Mouse (Mus musculus) brown adipose tissue, adult 24 weeks (tissue): ENCODE measurements around the gene Gm11569. TPM values are rescaled to one million over a fixed set of nuclear protein-coding genes. Genes with fewer than 3 reads are reported as not detected.
"Not testable (repeated sequence)": the region's sequence is repeated elsewhere in the genome, so short reads cannot be mapped to it uniquely, and the experiment has no call there.

ENCODE experiments used
- H3K27ac ChIP-seq: fragments of 200-500 bp; replicated peaks from 2 replicates; pipeline ENCODE4 v1.5.1; 2012; ENCODE audit warnings: low read depth, mild to moderate bottlenecking, low read length
- H3K4me1 ChIP-seq: fragments of 200-500 bp; 2 replicates; pipeline ENCODE4 v1.6.1; 2012; ENCODE audit warnings: low read length, mixed read lengths; ENCODE audit not compliant: control insufficient read depth, insufficient read depth, insufficient read length
- H3K4me3 ChIP-seq: fragments of 200-500 bp; 2 replicates; pipeline ENCODE4 v1.5.1; 2012; ENCODE audit warnings: low read depth, mild to moderate bottlenecking, low read length, moderate library complexity; ENCODE audit not compliant: insufficient read depth
- polyA plus RNA-seq: library from polyadenylated mRNA; stranded (reverse); fragments of >200 nt; gene quantifications from 2 replicates; pipeline ENCODE4 v1.2.4, GENCODE M21; 2012; ENCODE audit not compliant: missing spikeins, insufficient read depth, insufficient read length

Gene Gm11569
- not detected in 2 replicates for polyA plus RNA-seq

GRCm38 (mm10) chr11:99798832-99799231 is at the start of gene Gm11569:
Gene Gm11569 (minus strand): TSS chr11:99798932.
- H3K4me3 ChIP-seq, H3K4me1 ChIP-seq, H3K27ac ChIP-seq: not testable (repeated sequence)

- Histone ChIP-seq H3K4me3 (no peak overlapping the region), H3K27ac (no peak overlapping the region), H3K4me1 (no peaks in the 10 kb centered on the region)
Measured at GRCm38 (mm10) chr11:99846746-99847145, 48.0 kb upstream of the Gm11569 start.

- Histone ChIP-seq H3K4me1 (no peaks in the 10 kb centered on the region), H3K27ac (no peak overlapping the region), H3K4me3 (no peak overlapping the region)
Measured at GRCm38 (mm10) chr11:99842185-99842584, 43.5 kb upstream of the Gm11569 start.

- Histone ChIP-seq H3K4me1 (no peaks in the 10 kb centered on the region), H3K4me3 (no peak within 1 kb of the TSS), H3K27ac (no peak within 1 kb of the TSS)
Measured at GRCm38 (mm10) chr11:99837966-99838365, 39.2 kb upstream of the Gm11569 start, which contains the start of gene 2300003K06Rik. Gene 2300003K06Rik (minus strand): TSS chr11:99838066.

DNA sequence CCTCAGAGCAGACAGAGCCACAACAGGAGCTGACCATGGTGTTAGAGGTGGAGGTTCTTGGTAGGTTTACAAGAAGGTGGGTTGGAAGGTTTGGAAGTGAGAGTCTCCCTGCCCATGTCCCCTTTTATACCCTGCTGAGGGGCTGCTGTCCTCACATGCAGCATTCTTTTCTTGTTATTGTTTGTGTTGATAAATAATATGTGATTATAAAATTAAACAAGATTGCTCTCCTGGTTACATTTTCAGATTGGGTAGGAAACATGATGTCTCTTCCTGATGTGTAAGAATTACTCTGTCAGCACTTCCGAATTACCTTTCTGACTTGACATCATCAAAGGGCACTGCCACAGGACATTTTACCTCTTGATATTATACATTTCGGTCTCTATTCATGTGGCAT is 16.8 kb upstream of the Gm11569 start, which contains the start of gene Gm11564:
Gene Gm11564, minus strand, starts transcription at position 101 of the 400 bp plus-strand sequence.
- H3K4me1 ChIP-seq, H3K27ac ChIP-seq, H3K4me3 ChIP-seq: not testable (repeated sequence)

DNA sequence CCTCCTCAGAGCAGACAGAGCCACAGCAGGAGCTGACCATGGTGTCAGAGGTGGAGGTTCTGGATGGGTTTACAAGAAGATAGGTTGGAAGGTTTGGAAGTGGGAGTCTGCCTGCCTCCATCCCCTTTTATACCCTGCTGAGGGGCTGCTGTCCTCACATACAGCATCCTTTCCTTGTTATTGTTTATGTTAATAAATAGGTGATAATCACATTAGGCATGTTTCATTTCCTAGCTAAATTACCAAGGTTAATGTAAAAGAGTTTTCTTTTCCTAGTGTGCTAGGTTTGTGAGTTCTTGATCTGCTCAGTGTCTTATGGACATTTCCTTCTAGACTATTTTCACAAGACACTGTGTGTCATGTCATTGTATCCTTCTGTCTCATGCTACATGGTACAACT is 11.1 kb upstream of the Gm11569 start, which contains the start of gene Krtap4-13:
Gene Krtap4-13, minus strand, starts transcription at position 101 of the 400 bp plus-strand sequence.
- H3K4me1 ChIP-seq, H3K4me3 ChIP-seq, H3K27ac ChIP-seq: not testable (repeated sequence)

DNA sequence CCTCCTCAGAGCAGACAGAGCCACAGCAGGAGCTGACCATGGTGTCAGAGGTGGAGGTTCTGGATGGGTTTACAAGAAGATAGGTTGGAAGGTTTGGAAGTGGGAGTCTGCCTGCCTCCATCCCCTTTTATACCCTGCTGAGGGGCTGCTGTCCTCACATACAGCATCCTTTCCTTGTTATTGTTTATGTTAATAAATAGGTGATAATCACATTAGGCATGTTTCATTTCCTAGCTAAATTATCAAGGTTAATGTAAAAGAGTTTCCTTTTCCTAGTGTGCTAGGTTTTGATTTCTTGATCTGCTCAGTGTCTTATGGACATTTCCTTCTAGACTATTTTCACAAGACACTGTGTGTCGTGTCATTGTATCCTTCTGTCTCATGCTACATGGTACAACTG is 5.6 kb upstream of the Gm11569 start, which contains the start of gene Gm11554:
Gene Gm11554, minus strand, starts transcription at position 101 of the 400 bp plus-strand sequence.
- H3K4me3 ChIP-seq, H3K4me1 ChIP-seq, H3K27ac ChIP-seq: not testable (repeated sequence)

GRCm38 (mm10) chr11:99793367-99793766 is 5.4 kb downstream of the Gm11569 start, which contains the start of gene Gm11596:
Gene Gm11596 (minus strand): TSS chr11:99793467.
- Histone ChIP-seq H3K4me1 (no peaks in the 10 kb centered on the region), H3K4me3 (no peak within 1 kb of the TSS), H3K27ac (no peak within 1 kb of the TSS)

DNA sequence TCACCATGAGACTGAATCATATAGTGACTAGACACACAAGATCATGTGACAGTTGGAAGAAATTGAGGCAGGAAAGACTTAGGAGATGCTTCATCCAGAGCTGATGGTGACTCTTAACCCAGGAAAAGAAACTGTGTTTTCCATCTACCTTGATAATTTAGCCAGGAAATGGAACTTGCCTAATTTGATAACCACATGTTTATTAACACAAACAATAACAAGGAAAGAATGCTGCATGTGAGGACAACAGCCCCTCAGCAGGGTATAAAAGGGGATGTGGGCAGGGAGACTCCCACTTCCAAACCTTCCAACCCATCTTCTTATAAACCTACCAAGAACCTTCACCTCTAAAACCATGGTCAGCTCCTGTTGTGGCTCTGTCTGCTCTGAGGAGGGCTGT is 13.8 kb downstream of the Gm11569 start, which contains the start of gene Krtap4-9:
Gene Krtap4-9, plus strand, starts transcription at position 301 of the 400 bp plus-strand sequence.
- H3K4me3 ChIP-seq, H3K4me1 ChIP-seq, H3K27ac ChIP-seq: not testable (repeated sequence)

GRCm38 (mm10) chr11:99780604-99781003 is 18.1 kb downstream of the Gm11569 start, which contains the start of gene Krtap4-8:
Gene Krtap4-8 (minus strand): TSS chr11:99780704.
- Histone ChIP-seq H3K27ac (no peak within 1 kb of the TSS), H3K4me1 (no peaks in the 10 kb centered on the region), H3K4me3 (no peak within 1 kb of the TSS)

- Histone ChIP-seq H3K27ac (no peak overlapping the region), H3K4me3 (no peak overlapping the region), H3K4me1 (no peaks in the 10 kb centered on the region)
Measured at GRCm38 (mm10) chr11:99778401-99778800, 20.3 kb downstream of the Gm11569 start.

- not testable (repeated sequence) for H3K4me3 ChIP-seq, H3K4me1 ChIP-seq, H3K27ac ChIP-seq
Measured at GRCm38 (mm10) chr11:99772813-99773212, 25.9 kb downstream of the Gm11569 start, which contains the start of gene Gm11595. Gene Gm11595 (minus strand): TSS chr11:99772913.

GRCm38 (mm10) chr11:99768410-99768809 is 30.3 kb downstream of the Gm11569 start:
- H3K4me1 ChIP-seq = no peaks in the 10 kb centered on the region
- H3K27ac ChIP-seq = no peak overlapping the region
- H3K4me3 ChIP-seq = no peak overlapping the region

DNA sequence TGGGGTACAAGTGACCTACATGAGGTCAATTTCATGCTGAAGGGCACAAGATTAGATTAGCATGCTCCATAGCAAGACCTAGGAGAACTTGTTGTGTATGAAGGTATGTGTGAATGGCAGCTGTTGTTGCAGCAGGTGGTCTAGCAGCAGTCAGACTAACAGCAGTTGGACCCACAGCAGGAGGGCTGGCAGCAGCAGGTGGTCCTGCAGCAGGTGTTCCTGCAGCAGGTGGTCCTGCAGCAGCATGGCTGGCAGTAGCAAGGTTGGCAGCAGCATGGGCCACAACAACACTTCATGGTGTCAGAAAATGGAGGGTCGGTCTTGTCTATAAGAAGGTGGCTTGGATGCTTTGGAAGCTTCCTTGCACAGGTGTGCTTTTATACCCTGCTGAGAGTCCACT is 39.9 kb downstream of the Gm11569 start:
- Histone ChIP-seq H3K4me1 (no peaks in the 10 kb centered on the region), H3K4me3 (no peak overlapping the region), H3K27ac (no peak overlapping the region)
